Mouse (Mus musculus): Measurements from ENCODE around the gene Zfp706. TPM values are rescaled to one million over a fixed set of nuclear protein-coding genes. Genes with fewer than 3 reads are reported as not detected.
A peak's percentile ranks its signal among the peaks of the same experiment; 100 is the strongest.
"Not testable (repeated sequence)": the region's sequence is repeated elsewhere in the genome, so short reads cannot be mapped to it uniquely, and the experiment has no call there.

Zfp706 gene
- polyA plus RNA-seq, 1 experiment from 2014 or later, result 685 TPM

- peak overlapping the region; percentile 99 for H3K9ac ChIP-seq
- H3K9me3 ChIP-seq, result no peaks in the 10 kb centered on the region
- H3K4me3 ChIP-seq (replicated peaks), result peak overlapping the region; percentile 94
- H3K4me2 ChIP-seq (replicated peaks), result peak overlapping the region; percentile 53
- peaks cover 8% of the 10 kb centered on the region for H3K36me3 ChIP-seq
- H3K27me3 ChIP-seq (replicated peaks), result no peaks in the 10 kb centered on the region
- H3K27ac ChIP-seq, result peak overlapping the region; percentile 98
- under 1% methylated on average over 39 of the region's 48 CpGs for WGBS
- ATAC-seq, result peak; percentile 59
- peaks cover 3% of the 10 kb centered on the region; the same call in 1 of the 2 replicates for H3K4me1 ChIP-seq (replicated peaks)
Observed at GRCm38 (mm10) chr15:37006475-37007164, 953 bp downstream of the Zfp706 start.

GRCm38 (mm10) chr15:37005793-37006474 is 1.6 kb downstream of the Zfp706 start:
- no peaks in the 10 kb centered on the region for H3K9me3 ChIP-seq
- 35% methylated on average over 7 of the region's 7 CpGs for WGBS
- H3K4me2 ChIP-seq (replicated peaks), result peak overlapping the region; percentile 53
- peak overlapping the region; percentile 98 for H3K27ac ChIP-seq
- no peak for ATAC-seq
- H3K9ac ChIP-seq, result peak overlapping the region; percentile 99
- peaks cover 3% of the 10 kb centered on the region; the same call in 1 of the 2 replicates for H3K4me1 ChIP-seq (replicated peaks)
- H3K36me3 ChIP-seq, result peaks cover 10% of the 10 kb centered on the region
- no peaks in the 10 kb centered on the region for H3K27me3 ChIP-seq (replicated peaks)
- peak overlapping the region; percentile 94 for H3K4me3 ChIP-seq (replicated peaks)

GRCm38 (mm10) chr15:37004858-37005257 is 2.7 kb downstream of the Zfp706 start:
- no peak overlapping the region for H3K4me3 ChIP-seq (replicated peaks)
- no peaks in the 10 kb centered on the region for H3K27me3 ChIP-seq (replicated peaks)
- peaks cover 3% of the 10 kb centered on the region; the same call in 1 of the 2 replicates for H3K4me1 ChIP-seq (replicated peaks)
- no peak for ATAC-seq
- no peaks in the 10 kb centered on the region for H3K9me3 ChIP-seq
- H3K27ac ChIP-seq, result no peak overlapping the region
- 88% methylated on average over 5 of the region's 5 CpGs for WGBS
- H3K36me3 ChIP-seq, result peaks cover 16% of the 10 kb centered on the region
- peak overlapping the region; percentile 53; the same call in 1 of the 2 replicates for H3K4me2 ChIP-seq (replicated peaks)
- H3K9ac ChIP-seq, result no peak overlapping the region

- no peak for ATAC-seq
- 92% methylated on average over 7 of the region's 7 CpGs for WGBS
- H3K9ac ChIP-seq, result no peak overlapping the region
Observed at GRCm38 (mm10) chr15:37002276-37002675, 5.3 kb downstream of the Zfp706 start.

GRCm38 (mm10) chr15:36999602-37000001 is 8.0 kb downstream of the Zfp706 start:
- ATAC-seq, H3K9me3 ChIP-seq: not testable (repeated sequence)
- peaks cover 40% of the 10 kb centered on the region for H3K36me3 ChIP-seq

More at GRCm38 (mm10) chr15:37002276-37002675, 5.3 kb downstream of the Zfp706 start:
- Histone ChIP-seq H3K36me3 (peaks cover 38% of the 10 kb centered on the region), H3K4me1 (replicated peaks) (peaks cover 3% of the 10 kb centered on the region; the same call in 1 of the 2 replicates), H3K4me2 (replicated peaks) (no peak overlapping the region), H3K9me3 (peaks cover 3% of the 10 kb centered on the region; the same call in 1 of the 2 replicates), H3K27me3 (replicated peaks) (no peaks in the 10 kb centered on the region), H3K27ac (no peak overlapping the region), H3K4me3 (replicated peaks) (no peak overlapping the region)

GRCm38 (mm10) chr15:36995166-36995565 is 12.4 kb downstream of the Zfp706 start:
- Histone ChIP-seq H3K36me3 (peaks cover 25% of the 10 kb centered on the region), H3K4me2 (replicated peaks) (no peak overlapping the region), H3K4me1 (replicated peaks) (no peaks in the 10 kb centered on the region), H3K27ac (no peak overlapping the region), H3K4me3 (replicated peaks) (no peak overlapping the region), H3K9ac (no peak overlapping the region), H3K9me3 (peaks cover 4% of the 10 kb centered on the region; the same call in 1 of the 2 replicates), H3K27me3 (replicated peaks) (no peaks in the 10 kb centered on the region)
- WGBS, result 97% methylated on average over 4 of the region's 4 CpGs
- ATAC-seq, result no peak

More at GRCm38 (mm10) chr15:36999602-37000001, 8.0 kb downstream of the Zfp706 start:
- H3K9ac ChIP-seq; H3K4me1 ChIP-seq (replicated peaks); H3K4me3 ChIP-seq (replicated peaks); H3K27ac ChIP-seq; H3K27me3 ChIP-seq (replicated peaks); H3K4me2 ChIP-seq (replicated peaks): not testable (repeated sequence)
- 66% methylated on average over 7 of the region's 7 CpGs for WGBS

- Histone ChIP-seq H3K4me3 (replicated peaks) (no peak overlapping the region), H3K9ac (no peak overlapping the region), H3K4me2 (replicated peaks) (no peak overlapping the region), H3K4me1 (replicated peaks) (no peaks in the 10 kb centered on the region), H3K9me3 (peaks cover 4% of the 10 kb centered on the region; the same call in 1 of the 2 replicates), H3K27ac (no peak overlapping the region), H3K27me3 (replicated peaks) (no peaks in the 10 kb centered on the region), H3K36me3 (peaks cover 22% of the 10 kb centered on the region)
- 74% methylated on average over 1 of the region's 1 CpGs for WGBS
- no peak for ATAC-seq
Observed at GRCm38 (mm10) chr15:36994665-36995064, 12.9 kb downstream of the Zfp706 start.

- no peaks in the 10 kb centered on the region for H3K4me1 ChIP-seq (replicated peaks)
- no peak overlapping the region for H3K27ac ChIP-seq
- no peak overlapping the region for H3K9ac ChIP-seq
- H3K36me3 ChIP-seq, result peaks cover 14% of the 10 kb centered on the region
- no peak for ATAC-seq
- no peaks in the 10 kb centered on the region for H3K27me3 ChIP-seq (replicated peaks)
- 84% methylated on average over 8 of the region's 8 CpGs for WGBS
- no peak overlapping the region for H3K4me3 ChIP-seq (replicated peaks)
- peaks cover 4% of the 10 kb centered on the region; the same call in 1 of the 2 replicates for H3K9me3 ChIP-seq
- no peak overlapping the region for H3K4me2 ChIP-seq (replicated peaks)
Observed at GRCm38 (mm10) chr15:36993435-36994178, 14.0 kb downstream of the Zfp706 start.

GRCm38 (mm10) chr15:36991353-36991752 is 16.2 kb downstream of the Zfp706 start:
- 0 out of 2 replicates have a peak, but pooled peaks have one; percentile 25 for ATAC-seq
- WGBS, result 59% methylated on average over 6 of the region's 6 CpGs
- H3K27ac ChIP-seq, result no peak overlapping the region

GRCm38 (mm10) chr15:36989922-36990321 is 17.7 kb downstream of the Zfp706 start:
- Histone ChIP-seq H3K36me3 (no peaks in the 10 kb centered on the region), H3K27ac (no peak overlapping the region), H3K27me3 (replicated peaks) (no peaks in the 10 kb centered on the region), H3K9me3 (no peaks in the 10 kb centered on the region), H3K4me3 (replicated peaks) (no peak overlapping the region), H3K4me1 (replicated peaks) (no peaks in the 10 kb centered on the region), H3K9ac (no peak overlapping the region), H3K4me2 (replicated peaks) (no peak overlapping the region)
- 87% methylated on average over 11 of the region's 11 CpGs for WGBS
- ATAC-seq, result no peak

More at GRCm38 (mm10) chr15:36991353-36991752, 16.2 kb downstream of the Zfp706 start:
- no peak overlapping the region for H3K9ac ChIP-seq
- H3K27me3 ChIP-seq (replicated peaks), result no peaks in the 10 kb centered on the region
- H3K4me2 ChIP-seq (replicated peaks), result no peak overlapping the region
- H3K36me3 ChIP-seq, result no peaks in the 10 kb centered on the region
- no peaks in the 10 kb centered on the region for H3K9me3 ChIP-seq
- H3K4me1 ChIP-seq (replicated peaks), result no peaks in the 10 kb centered on the region
- H3K4me3 ChIP-seq (replicated peaks), result no peak overlapping the region

GRCm38 (mm10) chr15:36988718-36989115 is 18.9 kb downstream of the Zfp706 start:
- 86% methylated on average over 2 of the region's 2 CpGs for WGBS

More at GRCm38 (mm10) chr15:36988718-36989115, 18.9 kb downstream of the Zfp706 start:
- no peak overlapping the region for H3K27ac ChIP-seq
- no peaks in the 10 kb centered on the region for H3K36me3 ChIP-seq
- H3K4me1 ChIP-seq (replicated peaks), result 0 out of 2 replicates have a peak, but pooled peaks cover 2% of the 10 kb centered on the region
- no peak overlapping the region for H3K4me3 ChIP-seq (replicated peaks)
- no peak overlapping the region for H3K9ac ChIP-seq
- no peaks in the 10 kb centered on the region for H3K27me3 ChIP-seq (replicated peaks)
- ATAC-seq, result no peak
- no peak overlapping the region for H3K4me2 ChIP-seq (replicated peaks)
- H3K9me3 ChIP-seq, result no peaks in the 10 kb centered on the region

All from intestine, embryonic 15.5 days (tissue).